Mouse (Mus musculus): Measurements from ENCODE around the gene Ralgapb.

Ralgapb gene

DNA sequence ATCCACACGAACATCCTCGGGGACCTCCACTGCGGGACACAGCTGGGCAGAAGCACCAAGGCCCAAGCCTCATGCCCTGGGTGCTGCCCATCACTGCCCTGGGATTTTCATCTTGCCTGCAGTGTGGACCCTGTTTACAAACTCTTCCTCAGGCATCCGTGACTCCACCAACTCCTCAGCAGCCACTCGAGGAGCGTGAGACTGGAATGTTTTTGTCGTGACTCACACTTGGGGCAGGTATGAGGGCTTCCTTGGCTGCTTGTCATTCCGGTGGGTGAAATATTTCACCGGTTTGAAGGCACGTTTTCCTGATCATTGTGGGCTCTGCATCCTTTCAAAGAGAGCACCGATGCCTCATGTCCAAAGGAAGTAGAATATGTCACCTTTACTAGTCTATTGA, 109.4 kb downstream of the Ralgapb start:
- DNase-seq (ENCODE audit: low spot score), result no peak

DNA sequence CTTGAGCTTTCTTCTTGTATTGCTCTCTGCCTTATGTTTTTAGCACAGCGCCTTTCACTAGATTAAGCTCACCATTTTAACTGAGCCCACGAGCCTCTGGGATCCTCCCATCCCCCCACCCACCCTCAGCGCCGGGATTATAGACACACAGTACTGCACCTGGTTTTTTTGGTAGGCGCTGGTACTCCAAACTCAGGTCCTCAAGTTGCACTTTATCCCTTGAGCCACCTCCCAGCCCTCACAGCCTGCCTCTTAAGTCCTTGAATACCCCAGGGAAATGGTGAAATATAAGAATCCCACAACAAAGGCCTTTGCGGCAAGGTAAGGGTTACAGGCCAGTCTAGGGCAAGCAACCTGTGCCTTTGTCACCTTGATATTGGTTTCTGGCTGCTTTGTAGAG, 110.2 kb downstream of the Ralgapb start:
- DNase-seq (ENCODE audit: low spot score), result no peak

DNA sequence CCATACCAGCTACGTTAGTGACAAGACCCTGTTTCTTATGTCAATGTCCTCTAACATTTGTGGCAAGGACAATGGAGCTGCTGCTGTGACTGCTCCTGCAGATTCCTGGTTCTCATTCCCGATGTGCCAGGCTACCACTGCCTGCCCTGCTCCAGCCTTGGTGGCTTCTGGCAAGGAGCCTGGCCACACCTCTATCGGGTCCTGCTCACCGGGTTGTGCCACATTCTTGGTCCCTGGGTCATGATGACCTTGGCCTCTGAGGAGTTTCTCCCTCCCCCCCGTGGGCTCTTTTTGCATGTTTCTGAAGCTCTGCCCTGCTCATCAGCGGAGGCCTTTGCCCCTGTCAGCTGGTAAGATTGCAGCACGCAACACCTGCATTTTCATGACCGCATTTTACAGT, 113.4 kb downstream of the Ralgapb start:
- DNase-seq (ENCODE audit: low spot score), result no peak

GRCm38 (mm10) chr2:158524129-158524860, 114.6 kb downstream of the Ralgapb start:
- no peak for DNase-seq (ENCODE audit: low spot score)

GRCm38 (mm10) chr2:158534090-158534489, 124.4 kb downstream of the Ralgapb start:
- DNase-seq (ENCODE audit: low spot score), result no peak

DNA sequence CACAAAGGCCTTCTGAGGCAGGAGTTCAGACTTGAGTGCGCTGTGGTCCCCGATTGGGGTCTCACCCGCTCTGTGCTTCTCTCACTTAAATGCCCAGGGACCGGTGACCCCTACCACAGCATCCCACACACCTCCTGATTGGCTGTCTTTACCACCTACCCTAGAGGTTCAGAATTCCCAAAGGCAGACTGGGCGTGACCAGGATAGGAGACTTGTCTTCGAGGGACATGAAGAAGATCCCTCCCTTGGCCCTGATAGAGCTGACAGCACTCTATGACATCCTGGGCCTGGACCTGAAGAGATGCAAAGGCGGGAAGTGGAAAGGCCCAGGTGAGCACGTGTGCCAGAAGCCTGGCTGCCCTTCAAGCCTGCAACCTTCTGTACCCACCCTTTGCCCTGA, 124.9 kb downstream of the Ralgapb start:
- DNase-seq (ENCODE audit: low spot score), result no peak

GRCm38 (mm10) chr2:158539433-158540305, 130.0 kb downstream of the Ralgapb start:
- peak; percentile 39 for DNase-seq (ENCODE audit: low spot score)

DNA sequence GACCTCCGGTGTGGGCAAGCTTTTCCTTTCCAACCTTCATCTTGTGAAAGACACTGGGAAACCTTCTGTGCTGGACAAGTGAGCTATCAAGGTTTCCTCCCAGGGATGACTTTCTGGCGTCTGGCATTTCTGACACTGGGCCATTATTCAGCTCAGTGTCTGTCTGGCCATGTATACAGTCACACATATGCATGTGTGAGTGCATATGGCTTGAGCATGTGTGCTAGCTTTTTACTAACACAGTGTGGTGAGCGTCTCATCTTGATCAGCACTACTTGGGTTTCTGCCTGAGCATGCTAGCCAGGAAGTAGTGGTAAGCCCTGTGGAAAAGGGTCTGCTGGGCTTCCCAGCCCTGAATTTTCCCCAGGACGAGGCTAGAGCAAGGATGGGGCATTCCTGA, 131.6 kb downstream of the Ralgapb start:
- DNase-seq (ENCODE audit: low spot score), result no peak

DNA sequence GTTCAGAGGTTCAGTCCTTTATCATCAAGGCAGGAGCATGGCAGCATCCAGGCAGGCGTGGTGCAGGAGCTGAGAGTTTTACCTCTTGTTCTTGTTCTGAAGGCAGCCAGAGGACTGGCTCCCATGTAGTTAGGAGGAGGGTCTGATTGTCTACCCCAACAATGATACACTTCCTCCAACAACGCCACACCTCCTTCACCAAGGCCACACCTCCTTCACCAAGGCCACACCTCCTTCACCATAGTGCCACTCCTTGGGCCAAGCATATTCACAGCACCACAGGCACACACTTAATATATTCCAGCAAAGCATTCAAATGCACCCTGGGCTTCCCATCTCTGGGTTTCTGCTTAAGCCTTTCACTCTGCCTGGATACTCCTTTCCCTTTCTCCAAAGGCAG, 135.6 kb downstream of the Ralgapb start:
- DNase-seq (ENCODE audit: low spot score), result no peak

- DNase-seq (ENCODE audit: low spot score), result peak; percentile 60
These were observed 137.1 kb downstream of the Ralgapb start for GRCm38 (mm10) chr2:158546751-158547150.
